Mouse (Mus musculus): ENCODE measurements around the gene Itga7.

DNA sequence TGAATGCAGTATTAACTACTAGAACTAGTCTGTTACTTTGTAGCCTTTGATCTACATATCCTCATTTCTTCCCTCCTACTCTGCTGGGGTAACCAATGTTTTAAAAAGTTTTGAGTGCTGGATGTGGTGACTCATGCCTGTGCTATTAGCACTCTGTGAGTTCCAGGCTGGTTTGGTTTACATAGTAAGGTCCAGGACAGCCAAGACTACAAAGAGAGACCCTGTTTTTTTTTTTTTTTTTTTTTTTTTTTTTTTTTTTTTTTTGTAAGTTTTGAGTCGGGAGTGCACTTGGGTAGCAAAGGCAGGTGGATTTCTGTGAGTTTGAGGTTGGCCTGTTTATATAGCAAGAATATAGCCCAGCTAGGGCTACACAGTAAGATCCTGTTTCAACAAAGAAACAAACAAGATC is 34.7 kb downstream of the Itga7 start:
- TF ChIP-seq CTCF (IDR thresholded peaks at IDR 0.05; ENCODE audit: low read depth), result no peak
- no peak for TF ChIP-seq EP300 (IDR thresholded peaks at IDR 0.05; ENCODE audit: low read depth)

Data from heart, postnatal 0 days (tissue).